Comparison of ENCODE assay signal across 24 mouse cellular contexts in the genomic region with DNA sequence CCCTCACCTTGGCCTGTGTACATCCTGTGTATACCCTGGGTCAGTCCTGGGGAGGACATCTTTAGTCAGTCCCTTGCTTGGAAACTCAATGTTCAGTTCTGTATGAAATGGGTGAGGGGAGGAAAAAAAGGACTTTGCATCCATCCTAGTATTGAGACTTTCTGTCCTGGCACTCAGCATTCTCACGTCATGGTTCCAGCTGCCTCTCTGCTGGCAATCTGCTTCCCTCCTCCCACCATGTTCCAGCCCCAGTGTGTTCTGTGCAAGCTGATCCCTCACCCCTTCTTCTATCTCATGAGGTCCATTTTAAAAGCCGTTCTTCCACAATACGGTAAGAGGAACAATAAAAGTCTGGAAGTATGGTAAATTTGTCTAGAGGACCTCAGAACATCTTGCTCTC.
A peak's percentile ranks its signal among the peaks of the same experiment; 100 is the strongest.
DNase-seq lines count a peak whose midpoint lies in the region; ATAC-seq lines count a peak whose summit lies in the region.
"Had no signal": no experiment of that assay in that cellular context is flagged by ENCODE, and none has a peak within 500 bp of the region (broad histone marks: within the 10 kb centered on the region; RNA-seq: fewer than 3 reads in every experiment).

No protein-coding gene starts in this region.

- H3K9ac ChIP-seq in heart, embryonic 11.5 days (ENCODE audit: low read depth, low read length) = no peak overlapping the region
- H3K9ac ChIP-seq: embryonic facial prominence, embryonic 15.5 days; heart, embryonic 13.5 days; hindbrain, embryonic 15.5 days; kidney, embryonic 15.5 days; limb, embryonic 13.5 days; liver, embryonic 13.5 days; lung, embryonic 15.5 days; midbrain, embryonic 13.5 days; neural tube, embryonic 12.5 days had no signal

- H3K9me3 ChIP-seq in limb, embryonic 10.5 days (replicated peaks) = no peaks in the 10 kb centered on the region
- H3K9me3 ChIP-seq in heart, embryonic 11.5 days (replicated peaks; ENCODE audit: control insufficient read depth, low read length) = no peaks in the 10 kb centered on the region
- H3K9me3 ChIP-seq: embryonic facial prominence, embryonic 15.5 days; heart, embryonic 13.5 days; hindbrain, embryonic 15.5 days; kidney, embryonic 15.5 days; limb, embryonic 13.5 days; liver, embryonic 13.5 days; lung, embryonic 15.5 days; midbrain, embryonic 13.5 days; neural tube, embryonic 12.5 days had no signal

- no peaks in the 10 kb centered on the region for H3K27me3 ChIP-seq in limb, embryonic 10.5 days (ENCODE audit: low read depth, poor library complexity, severe bottlenecking)
- 0 out of 2 replicates have a peak, but pooled peaks cover 2% of the 10 kb centered on the region for H3K27me3 ChIP-seq in heart, embryonic 11.5 days (ENCODE audit: control insufficient read depth, insufficient read depth, low read length)
- H3K27me3 ChIP-seq: embryonic facial prominence, embryonic 15.5 days; heart, embryonic 13.5 days; hindbrain, embryonic 15.5 days; kidney, embryonic 15.5 days; limb, embryonic 13.5 days; liver, embryonic 13.5 days; lung, embryonic 15.5 days; midbrain, embryonic 13.5 days; neural tube, embryonic 12.5 days had no signal

- H3K4me2 ChIP-seq in heart, embryonic 11.5 days = no peak overlapping the region
- H3K4me2 ChIP-seq: embryonic facial prominence, embryonic 15.5 days; heart, embryonic 13.5 days; hindbrain, embryonic 15.5 days; kidney, embryonic 15.5 days; limb, embryonic 13.5 days; liver, embryonic 13.5 days; lung, embryonic 15.5 days; midbrain, embryonic 13.5 days; neural tube, embryonic 12.5 days had no signal

- no peaks in the 10 kb centered on the region for H3K4me1 ChIP-seq in limb, embryonic 10.5 days
- no peaks in the 10 kb centered on the region for H3K4me1 ChIP-seq in heart, embryonic 11.5 days (ENCODE audit: control insufficient read depth, insufficient read depth, low read length)
- H3K4me1 ChIP-seq: embryonic facial prominence, embryonic 15.5 days; heart, embryonic 13.5 days; kidney, embryonic 15.5 days; limb, embryonic 13.5 days; liver, embryonic 13.5 days; lung, embryonic 15.5 days; neural tube, embryonic 12.5 days had no signal

- no peaks in the 10 kb centered on the region for H3K36me3 ChIP-seq in limb, embryonic 10.5 days
- H3K36me3 ChIP-seq in heart, embryonic 11.5 days (ENCODE audit: control insufficient read depth, insufficient read depth, low read length) = no peaks in the 10 kb centered on the region
- H3K36me3 ChIP-seq: embryonic facial prominence, embryonic 15.5 days; heart, embryonic 13.5 days; hindbrain, embryonic 15.5 days; kidney, embryonic 15.5 days; limb, embryonic 13.5 days; liver, embryonic 13.5 days; lung, embryonic 15.5 days; midbrain, embryonic 13.5 days; neural tube, embryonic 12.5 days had no signal

- no peak for DNase-seq in frontal cortex, postnatal 25 days (ENCODE audit: low spot score in 2 of 2)
- peak; percentile 85 for DNase-seq in brain, adult 2 months (ENCODE audit: low read depth, low spot score)
- peak; percentile 91 for DNase-seq in layer of hippocampus, adult 9-11 months
- peak; percentile 11 for DNase-seq in limb, embryonic 10.5 days (ENCODE audit: low spot score)
- DNase-seq in lung, postnatal 36 days = no peak
- DNase-seq: adrenal gland, postnatal 10 days; cerebellum, postnatal 14 days; gastrocnemius, postnatal 10 days; heart, postnatal 36 days; liver, embryonic 13.5 days; thymus, postnatal 25 days had no signal

- H3K27ac ChIP-seq in limb, embryonic 10.5 days = no peak overlapping the region
- no peak overlapping the region for H3K27ac ChIP-seq in heart, embryonic 11.5 days (ENCODE audit: low read depth, low read length)
- H3K27ac ChIP-seq: embryonic facial prominence, embryonic 15.5 days; heart, embryonic 13.5 days; hindbrain, embryonic 15.5 days; kidney, embryonic 15.5 days; limb, embryonic 13.5 days; liver, embryonic 13.5 days; lung, embryonic 15.5 days; midbrain, embryonic 13.5 days; neural tube, embryonic 12.5 days had no signal

- peak; percentile 89 for ATAC-seq in frontal cortex, adult (ENCODE audit: low TSS enrichment)
- no peak for ATAC-seq in heart, embryonic 11.5 days (replicated peaks; ENCODE audit: insufficient number of reproducible peaks, low FRiP score, low TSS enrichment)
- ATAC-seq in activated CD4-positive, CD25-positive, alpha-beta regulatory T cell, adult 4 months = no peak
- ATAC-seq: forebrain, embryonic 16.5 days; intestine, embryonic 16.5 days; midbrain, embryonic 13.5 days had no signal

- no peak overlapping the region for H3K4me3 ChIP-seq in limb, embryonic 10.5 days
- no peak overlapping the region for H3K4me3 ChIP-seq in heart, embryonic 11.5 days (ENCODE audit: low read depth, low read length)
- H3K4me3 ChIP-seq: embryonic facial prominence, embryonic 15.5 days; heart, embryonic 13.5 days; hindbrain, embryonic 15.5 days; kidney, embryonic 15.5 days; limb, embryonic 13.5 days; liver, embryonic 13.5 days; lung, embryonic 15.5 days; midbrain, embryonic 13.5 days; neural tube, embryonic 12.5 days had no signal

- WGBS in limb, embryonic 10.5 days = 91% methylated on average over 3 of the region's 3 CpGs
- 78% methylated on average over 3 of the region's 3 CpGs for WGBS in heart, embryonic 11.5 days (ENCODE audit: insufficient replicate concordance)

Comparison
In these comparisons a context has a peak if more than half of its experiments do, and no peak if none do; other contexts are left out.
1. DNase-seq: peak in brain, adult 2 months (single experiment), layer of hippocampus, adult 9-11 months (single experiment) and limb, embryonic 10.5 days (single experiment); none in frontal cortex, postnatal 25 days (0 of 2) and lung, postnatal 36 days (single experiment).